Comparison of ENCODE assay signal across 8 mouse cellular contexts in genomic region chr16:90726600-90727227, GRCm38 (mm10). TPM values are rescaled to one million over a fixed set of nuclear protein-coding genes. Genes with fewer than 3 reads are reported as not detected.
A peak's percentile ranks its signal among the peaks of the same experiment; 100 is the strongest.
DNase-seq lines count a peak whose midpoint lies in the region; ATAC-seq and TF ChIP-seq lines count a peak whose summit lies in the region.

No protein-coding gene starts in this region.

- peaks cover 6% of the 10 kb centered on the region; the same call in 1 of the 2 replicates for H3K36me3 ChIP-seq in heart, postnatal 0 days (replicated peaks; ENCODE audit: control insufficient read depth, insufficient read depth, low read length)
- H3K36me3 ChIP-seq in midbrain, embryonic 15.5 days (replicated peaks) = no peaks in the 10 kb centered on the region

- WGBS in heart, postnatal 0 days = 5% methylated on average over 38 of the region's 38 CpGs
- 5% methylated on average over 38 of the region's 38 CpGs for whole genome bisulfite sequencing in midbrain, embryonic 15.5 days

- ATAC-seq in heart, postnatal 0 days (ENCODE audit: insufficient read depth, low read depth) = peak; percentile 25
- ATAC-seq in midbrain, embryonic 15.5 days (replicated peaks) = no peak; the same call in 1 of the 2 replicates

- H3K27me3 ChIP-seq in heart, postnatal 0 days (ENCODE audit: control insufficient read depth, insufficient read depth, low read length) = no peaks in the 10 kb centered on the region
- H3K27me3 ChIP-seq in midbrain, embryonic 15.5 days (replicated peaks) = no peaks in the 10 kb centered on the region

- H3K9me3 ChIP-seq in heart, postnatal 0 days (replicated peaks; ENCODE audit: control insufficient read depth, low read length) = 0 out of 2 replicates have a peak, but pooled peaks cover 4% of the 10 kb centered on the region
- no peaks in the 10 kb centered on the region for H3K9me3 ChIP-seq in midbrain, embryonic 15.5 days

- no peak for DNase-seq in heart, postnatal 0 days (ENCODE audit: low spot score)
- DNase-seq in heart, adult 18-20 months = no peak
- DNase-seq in c-Kit-negative CD71-positive TER-119-positive erythroid progenitor cells, embryonic 14.5 days (ENCODE audit: low read depth, low spot score) = peak; percentile 19
- DNase-seq in induced T-regulatory cell, adult 2 months (ENCODE audit: low read depth) = peak; percentile 81
- no peak for DNase-seq in spleen, adult 12 weeks (ENCODE audit: low spot score)
- DNase-seq in cerebellum, postnatal 25 days = no peak
- DNase-seq in thymus, postnatal 25 days = no peak

- peak overlapping the region; percentile 68 for H3K4me3 ChIP-seq in heart, postnatal 0 days (ENCODE audit: low read depth, low read length)
- H3K4me3 ChIP-seq in midbrain, embryonic 15.5 days = peak overlapping the region; percentile 63

- TF ChIP-seq CTCF in heart, postnatal 0 days (IDR thresholded peaks at IDR 0.05; ENCODE audit: low read depth) = no peak

- H3K4me2 ChIP-seq in heart, postnatal 0 days (ENCODE audit: low read depth, low read length) = peak overlapping the region; percentile 99
- H3K4me2 ChIP-seq in midbrain, embryonic 15.5 days = peak overlapping the region; percentile 86

- H3K9ac ChIP-seq in heart, postnatal 0 days (replicated peaks; ENCODE audit: low read depth, low read length) = peak overlapping the region; percentile 67
- H3K9ac ChIP-seq in midbrain, embryonic 15.5 days = peak overlapping the region; percentile 23; the same call in 1 of the 2 replicates

- H3K27ac ChIP-seq in heart, postnatal 0 days (ENCODE audit: low read depth) = no peak overlapping the region
- H3K27ac ChIP-seq in midbrain, embryonic 15.5 days = no peak overlapping the region

- peaks cover 9% of the 10 kb centered on the region; the same call in 1 of the 2 replicates for H3K4me1 ChIP-seq in heart, postnatal 0 days (ENCODE audit: control insufficient read depth, insufficient read depth)
- H3K4me1 ChIP-seq in midbrain, embryonic 15.5 days = peaks cover 11% of the 10 kb centered on the region

- TF ChIP-seq EP300 in heart, postnatal 0 days (IDR thresholded peaks at IDR 0.05; ENCODE audit: low read depth) = no peak

RNA-seq across cellular contexts. Expression of gene Mis18a, which starts 0.5 kb away (rescaled TPM):
- total RNA-seq in heart, postnatal 0 days (2014; rRNA removed; ENCODE audit: low replicate concordance) = 10.6 and 21.2 TPM in 2 replicates
- polyA plus RNA-seq in heart, postnatal 0 days (2015; fragmentation: Nextera tagmentation; extraction: Ambion mirVana) = 13.2 and 14.5 TPM in 2 replicates
- 1 to 10 TPM; 2.9 to 3.0 TPM for total RNA-seq in heart, adult 18-20 months (2021)
- polyA plus RNA-seq in midbrain, embryonic 15.5 days (2015; fragmentation: Nextera tagmentation; extraction: Ambion mirVana) = 28.5 and 28.7 TPM in 2 replicates

RNA-seq across cellular contexts. Expression of gene Mrap, which starts 11.3 kb away (rescaled TPM):
- 57.5 and 68.0 TPM in 2 replicates for total RNA-seq in heart, postnatal 0 days (2014; rRNA removed; ENCODE audit: low replicate concordance)
- polyA plus RNA-seq in heart, postnatal 0 days (2015; fragmentation: Nextera tagmentation; extraction: Ambion mirVana) = 47.8 and 49.8 TPM in 2 replicates
- total RNA-seq in heart, adult 18-20 months (2021) = 10 to 100 TPM; 17.2 to 23.7 TPM
- 0.17 and 0.41 TPM in 2 replicates for polyA plus RNA-seq in midbrain, embryonic 15.5 days (2015; fragmentation: Nextera tagmentation; extraction: Ambion mirVana)

Comparison
In these comparisons a context has a peak if more than half of its experiments do, and no peak if none do; other contexts are left out.
1. DNase-seq: peak in c-Kit-negative CD71-positive TER-119-positive erythroid progenitor cells, embryonic 14.5 days (single experiment) and induced T-regulatory cell, adult 2 months (single experiment); none in heart, postnatal 0 days (single experiment), heart, adult 18-20 months (0 of 2), spleen, adult 12 weeks (single experiment), cerebellum, postnatal 25 days (0 of 2) and thymus, postnatal 25 days (single experiment).